Mouse (Mus musculus) lung, embryonic 14.5 days (tissue): ENCODE measurements around the gene Olfr690. TPM values are rescaled to one million over a fixed set of nuclear protein-coding genes. Genes with fewer than 3 reads are reported as not detected.
"Not testable (repeated sequence)": the region's sequence is repeated elsewhere in the genome, so short reads cannot be mapped to it uniquely, and the experiment has no call there.

ENCODE experiments used
- ATAC-seq: fragments of 200-750 bp; cut with Nextera tagmentation; 2 replicates; pipeline ENCODE4 v1.8.0; 2017; ENCODE audit warnings: mild to moderate bottlenecking, moderate TSS enrichment, moderate library complexity; ENCODE audit not compliant: insufficient read depth
- DNase-seq: peaks from one replicate; pipeline ENCODE4 v3.0.0-alpha.2; 2015
- H3K27ac ChIP-seq: fragments of 300-500 bp; sonication (generic); 2 replicates; pipeline ENCODE4 v1.5.1; 2014; ENCODE audit warnings: low read depth, mild to moderate bottlenecking, moderate library complexity
- H3K27me3 ChIP-seq: fragments of 300-500 bp; sonication (generic); 2 replicates; pipeline ENCODE4 v1.6.1; 2014; ENCODE audit warnings: low read length, control low read depth; ENCODE audit not compliant: insufficient read depth
- H3K36me3 ChIP-seq: fragments of 300-500 bp; sonication (generic); 2 replicates; pipeline ENCODE4 v1.6.1; 2014; ENCODE audit warnings: control low read depth; ENCODE audit not compliant: insufficient read depth
- H3K4me1 ChIP-seq: fragments of 300-500 bp; sonication (generic); 2 replicates; pipeline ENCODE4 v1.6.1; 2014; ENCODE audit warnings: antibody characterized with exemption, control low read depth; ENCODE audit not compliant: insufficient read depth
- H3K4me2 ChIP-seq: fragments of 300-500 bp; sonication (generic); 2 replicates; pipeline ENCODE4 v1.6.1; 2014; ENCODE audit warnings: mild to moderate bottlenecking
- H3K4me3 ChIP-seq: fragments of 300-500 bp; sonication (generic); 2 replicates; pipeline ENCODE4 v1.5.1; 2014; ENCODE audit warnings: low read depth, low read length
- H3K9ac ChIP-seq: fragments of 300-500 bp; sonication (generic); 2 replicates; pipeline ENCODE4 v1.6.1; 2014
- H3K9me3 ChIP-seq: fragments of 300-500 bp; sonication (generic); 2 replicates; pipeline ENCODE4 v1.6.1; 2016; ENCODE audit warnings: low read depth, low read length, control low read depth
- CTCF ChIP-seq: IDR thresholded peaks from 2 replicates; pipeline ENCODE4 v1.5.1; 2016; ENCODE audit warnings: antibody characterized with exemption, low read depth
- WGBS: fragments of 180-500 bp; shearing (Covaris S2); extraction: QIAGEN DNeasy Blood & Tissue Kit; methylation state at CpG from one replicate; pipeline ENCODE4 v1.1.7; 2014; 5-methylcytosine and 5-hydroxymethylcytosine counted together
- polyA plus RNA-seq: library from polyadenylated mRNA; unstranded; fragments of >200 nt; fragmentation: Nextera tagmentation; extraction: Ambion mirVana; gene quantifications from 2 replicates; pipeline ENCODE4 v1.2.1, GENCODE M21; 2014

Gene Olfr690
- polyA plus RNA-seq, 1 experiment from 2014 or later: not detected

DNA sequence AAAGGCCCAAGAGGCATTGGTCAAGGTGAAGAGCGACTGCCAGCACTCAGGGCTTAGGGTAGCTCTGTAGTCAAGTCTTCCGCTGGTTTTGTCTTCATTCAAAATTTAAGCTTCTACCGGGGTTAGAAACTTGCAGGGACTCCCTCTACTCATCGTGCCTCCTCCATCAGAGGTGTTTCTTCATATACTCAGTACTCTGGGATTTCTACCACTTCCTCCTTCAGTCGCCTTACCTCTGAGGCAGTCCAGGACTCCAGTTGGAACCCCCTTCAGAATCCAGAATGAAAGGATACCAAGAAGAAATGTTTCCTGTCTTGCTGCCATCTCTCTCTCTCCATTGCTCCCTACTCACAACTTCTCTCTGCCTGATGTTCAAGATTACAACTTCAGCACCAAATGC, 33.4 kb upstream of the Olfr690 start:
- H3K4me2 ChIP-seq: no peak overlapping the region
- no peaks in the 10 kb centered on the region for H3K9me3 ChIP-seq
- no peak for ATAC-seq
- H3K9ac ChIP-seq: no peak overlapping the region
- 83% methylated on average over 5 of the region's 5 CpGs for WGBS
- no peak for TF ChIP-seq CTCF
- H3K4me3 ChIP-seq: no peak overlapping the region
- H3K4me1 ChIP-seq: no peaks in the 10 kb centered on the region
- no peak for DNase-seq
- H3K27ac ChIP-seq: no peak overlapping the region
- H3K27me3 ChIP-seq: no peaks in the 10 kb centered on the region
- no peaks in the 10 kb centered on the region; the same call in 1 of the 2 replicates for H3K36me3 ChIP-seq

DNA sequence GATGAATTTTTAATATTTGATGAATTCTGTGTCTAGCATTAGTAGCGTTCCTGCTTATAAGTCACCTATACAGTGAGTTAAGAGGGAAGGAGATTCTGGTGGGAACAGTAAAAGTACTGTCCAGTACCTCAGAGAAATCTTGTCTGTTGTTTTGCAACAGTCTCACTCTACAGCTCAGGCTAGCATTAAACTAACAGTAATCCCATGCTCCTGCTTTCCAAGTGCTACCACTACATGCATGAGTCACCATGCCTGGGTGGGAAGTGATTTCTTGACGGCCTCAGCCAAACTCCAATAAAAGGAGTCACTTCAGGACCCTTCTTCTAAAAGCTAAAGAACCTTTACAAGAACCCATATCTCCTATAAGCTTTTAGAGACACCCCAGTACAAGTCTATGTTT, 27.8 kb upstream of the Olfr690 start:
- no peak overlapping the region for H3K4me3 ChIP-seq
- ATAC-seq (no peak), DNase-seq (no peak)
- 73% methylated on average over 2 of the region's 2 CpGs for WGBS
- no peaks in the 10 kb centered on the region for H3K4me1 ChIP-seq
- H3K36me3 ChIP-seq: no peaks in the 10 kb centered on the region
- no peak for TF ChIP-seq CTCF
- no peaks in the 10 kb centered on the region for H3K9me3 ChIP-seq
- H3K27me3 ChIP-seq: no peaks in the 10 kb centered on the region
- no peak overlapping the region for H3K27ac ChIP-seq
- H3K4me2 ChIP-seq: no peak overlapping the region
- no peak overlapping the region for H3K9ac ChIP-seq

DNA sequence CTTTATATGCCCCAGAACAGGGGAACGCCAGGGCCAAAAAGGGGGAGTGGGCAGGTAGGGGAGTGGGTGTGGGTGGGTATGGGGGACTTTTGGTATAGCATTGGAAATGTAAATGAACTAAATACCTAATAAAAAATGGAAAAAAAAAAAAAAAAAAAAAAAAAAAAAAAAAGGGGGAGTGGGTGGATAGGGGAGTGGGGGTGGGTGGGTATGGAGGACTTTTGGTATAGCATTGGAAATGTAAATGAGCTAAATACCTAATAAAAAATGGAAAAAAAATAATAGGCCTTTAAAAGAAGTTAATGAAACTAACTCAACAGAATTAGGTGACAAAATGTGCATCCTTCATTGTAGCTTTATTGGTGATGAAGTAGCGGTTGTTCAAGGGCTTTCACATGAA, 22.6 kb upstream of the Olfr690 start:
- H3K36me3 ChIP-seq, H3K4me3 ChIP-seq, H3K9ac ChIP-seq, H3K27me3 ChIP-seq, H3K4me1 ChIP-seq, H3K9me3 ChIP-seq, ATAC-seq, H3K27ac ChIP-seq, H3K4me2 ChIP-seq, DNase-seq: not testable (repeated sequence)
- WGBS: 89% methylated on average over 1 of the region's 2 CpGs

DNA sequence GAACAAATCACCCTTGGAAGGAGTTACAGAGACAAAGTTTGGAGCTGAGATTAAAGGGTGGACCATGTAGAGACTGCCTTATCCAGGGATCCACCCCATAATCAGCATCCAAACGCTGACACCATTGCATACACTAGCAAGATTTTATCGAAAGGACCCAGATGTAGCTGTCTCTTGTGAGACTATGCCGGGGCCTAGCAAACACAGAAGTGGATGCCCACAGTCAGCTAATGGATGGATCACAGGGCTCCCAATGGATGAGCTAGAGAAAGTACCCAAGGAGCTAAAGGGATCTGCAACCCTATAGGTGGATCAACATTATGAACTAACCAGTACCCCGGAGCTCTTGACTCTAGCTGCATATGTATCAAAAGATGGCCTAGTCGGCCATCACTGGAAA, 22.2 kb upstream of the Olfr690 start:
- not testable (repeated sequence) for DNase-seq, ATAC-seq, H3K27ac ChIP-seq, H3K4me1 ChIP-seq, H3K9ac ChIP-seq, H3K27me3 ChIP-seq, H3K9me3 ChIP-seq, H3K36me3 ChIP-seq, H3K4me3 ChIP-seq, H3K4me2 ChIP-seq
- no CpG with 5 or more reads among the region's 5 CpGs for WGBS

DNA sequence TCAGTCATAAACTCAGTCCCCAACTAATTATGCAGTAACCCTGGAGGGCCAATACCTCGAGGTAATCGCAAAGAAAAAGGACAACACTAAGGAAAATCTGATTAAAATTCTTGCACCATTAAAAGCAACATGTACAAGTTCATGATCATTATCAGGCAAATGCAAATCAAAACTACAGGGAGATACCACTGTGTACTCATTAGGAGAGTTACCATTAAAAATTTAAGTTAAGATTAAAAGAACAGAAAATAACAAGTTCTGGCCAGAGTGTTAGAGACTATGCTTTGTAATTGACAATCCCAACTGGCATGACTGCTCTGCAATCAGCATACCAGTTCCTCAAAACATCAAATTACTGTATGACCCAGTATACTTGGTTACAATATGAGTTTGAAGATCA, 8.8 kb upstream of the Olfr690 start:
- H3K4me3 ChIP-seq: no peak overlapping the region
- no peak for ATAC-seq
- WGBS: 72% methylated on average over 2 of the region's 2 CpGs
- no peak overlapping the region for H3K27ac ChIP-seq
- no peak for DNase-seq
- no peak overlapping the region for H3K9ac ChIP-seq
- no peaks in the 10 kb centered on the region for H3K36me3 ChIP-seq
- TF ChIP-seq CTCF: no peak
- no peak overlapping the region for H3K4me2 ChIP-seq
- no peaks in the 10 kb centered on the region for H3K9me3 ChIP-seq
- H3K4me1 ChIP-seq: no peaks in the 10 kb centered on the region
- no peaks in the 10 kb centered on the region for H3K27me3 ChIP-seq

DNA sequence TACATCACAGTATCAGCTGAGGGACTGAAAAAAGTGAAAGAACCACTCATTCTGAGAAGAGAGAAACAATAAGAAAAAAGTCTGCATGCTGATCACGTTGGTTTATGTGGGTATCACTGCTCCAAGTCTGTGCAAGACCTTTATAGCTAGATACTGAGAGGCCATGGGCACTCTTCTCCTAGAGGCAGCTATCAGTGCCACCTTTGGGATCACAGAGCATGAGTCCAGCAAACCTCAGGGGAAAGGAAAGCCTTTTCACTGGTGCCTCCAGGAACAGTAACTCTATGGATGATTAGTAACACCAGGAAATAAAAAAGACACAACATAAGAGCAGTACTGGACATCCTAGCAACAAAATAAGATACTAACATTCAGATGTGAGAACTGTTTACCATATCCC, 8.3 kb upstream of the Olfr690 start, which contains the start of gene Olfr691:
Olfr691 (minus strand) TSS at position 101 of the 400 bp plus-strand sequence.
- ATAC-seq (no peak), DNase-seq (no peak)
- 35% methylated on average over 1 of the region's 1 CpGs for WGBS
- no peak within 1 kb of the TSS for H3K4me2 ChIP-seq
- no peak for TF ChIP-seq CTCF
- H3K36me3 ChIP-seq: no peaks in the 10 kb centered on the region
- no peaks in the 10 kb centered on the region for H3K9me3 ChIP-seq
- H3K4me3 ChIP-seq: no peak within 1 kb of the TSS
- no peaks in the 10 kb centered on the region for H3K4me1 ChIP-seq
- no peak within 1 kb of the TSS for H3K9ac ChIP-seq
- H3K27me3 ChIP-seq: no peaks in the 10 kb centered on the region
- H3K27ac ChIP-seq: no peak within 1 kb of the TSS

DNA sequence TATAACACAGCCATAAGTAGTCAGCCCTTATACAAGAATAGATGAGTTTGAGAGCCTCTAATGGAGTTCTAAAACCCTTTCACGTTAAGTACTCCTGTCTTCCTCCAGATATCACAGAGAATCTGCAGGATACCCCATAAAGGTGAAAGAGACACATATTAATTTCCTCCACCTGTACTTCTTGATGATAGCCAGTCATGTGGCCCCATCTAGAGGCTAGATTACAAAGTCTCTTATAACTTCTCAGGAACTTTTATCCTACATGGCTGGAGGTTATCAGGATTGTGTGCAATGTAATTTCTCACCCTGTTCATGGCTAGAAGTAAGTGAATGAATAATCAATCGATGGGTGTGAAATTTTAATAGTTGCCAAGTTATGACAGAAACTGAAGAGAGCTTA, 8.6 kb downstream of the Olfr690 start:
- 63% methylated on average over 2 of the region's 2 CpGs for WGBS
- Histone ChIP-seq H3K4me3 (no peak overlapping the region), H3K4me2 (no peak overlapping the region), H3K9ac (no peak overlapping the region), H3K27ac (no peak overlapping the region), H3K27me3 (no peaks in the 10 kb centered on the region), H3K9me3 (no peaks in the 10 kb centered on the region), H3K36me3 (no peaks in the 10 kb centered on the region), H3K4me1 (no peaks in the 10 kb centered on the region)
- DNase-seq (no peak), ATAC-seq (no peak)
- no peak for TF ChIP-seq CTCF

DNA sequence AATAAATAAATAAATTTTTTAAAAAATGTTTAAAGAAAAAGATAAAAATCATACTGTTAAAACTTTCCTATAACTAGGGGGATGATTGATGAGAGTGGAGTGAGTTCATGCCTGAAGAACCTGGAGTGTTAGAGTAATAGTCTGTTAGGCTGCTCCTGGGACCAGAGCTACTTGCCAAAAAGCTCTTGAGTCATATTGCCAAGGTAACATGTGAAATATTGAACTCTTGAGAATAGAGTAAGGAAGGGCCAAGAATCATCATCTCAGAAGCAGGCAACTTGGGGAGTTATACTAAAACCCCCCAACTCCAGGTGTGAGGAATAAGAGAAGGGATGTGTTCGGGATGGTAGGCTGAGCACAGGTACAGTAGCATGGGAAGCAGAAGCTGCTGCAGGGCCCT, 23.0 kb downstream of the Olfr690 start, which contains the start of gene Olfr689:
Olfr689 (plus strand) TSS at position 301 of the 400 bp plus-strand sequence.
- Histone ChIP-seq H3K9me3 (no peaks in the 10 kb centered on the region), H3K4me3 (no peak within 1 kb of the TSS), H3K9ac (no peak within 1 kb of the TSS), H3K27ac (no peak within 1 kb of the TSS), H3K4me1 (no peaks in the 10 kb centered on the region), H3K36me3 (no peaks in the 10 kb centered on the region), H3K4me2 (no peak within 1 kb of the TSS), H3K27me3 (no peaks in the 10 kb centered on the region)
- 68% methylated on average over 1 of the region's 1 CpGs for WGBS
- ATAC-seq (no peak), DNase-seq (no peak)
- no peak for TF ChIP-seq CTCF
